Mouse (Mus musculus): ENCODE results near the gene Isl2. TPM values are rescaled to one million over a fixed set of nuclear protein-coding genes. Genes with fewer than 3 reads are reported as not detected.

The Isl2 gene
- polyA plus RNA-seq, 1 experiment from 2014 or later, result 6.5 TPM

DNA sequence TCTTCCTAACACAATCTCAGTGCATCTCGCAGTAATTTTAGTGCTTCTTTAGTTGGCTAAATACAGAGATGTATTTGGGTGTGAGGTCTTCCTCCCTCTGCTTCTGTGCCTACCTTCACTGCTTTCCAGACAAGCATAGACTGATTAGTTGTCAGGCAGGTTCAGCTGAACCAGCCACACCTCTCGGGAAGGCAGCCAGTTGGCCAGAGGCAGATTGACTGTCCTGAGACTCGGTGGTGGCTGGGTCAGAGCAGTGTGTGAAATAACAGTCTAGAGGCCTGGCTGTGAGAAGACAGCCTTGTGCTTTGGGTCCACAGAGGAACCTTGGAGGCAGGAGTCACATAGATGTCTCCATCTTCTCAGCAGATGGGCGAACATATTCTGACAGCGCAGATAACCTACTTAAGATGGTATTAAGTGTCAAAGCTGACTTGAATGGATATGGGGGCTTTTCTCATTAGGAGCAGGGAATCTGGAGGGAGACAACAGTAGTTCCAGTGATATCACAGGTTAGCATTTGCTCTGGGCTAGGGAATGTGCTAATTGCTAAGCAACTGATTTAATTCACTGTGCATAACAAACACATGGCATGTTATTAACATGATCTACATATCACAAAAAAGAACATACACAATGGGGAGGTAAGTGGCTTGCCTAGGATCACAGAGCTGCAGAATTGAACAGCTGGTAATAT, 30.1 kb downstream of the Isl2 start:
- WGBS, result 57% methylated on average over 5 of the region's 5 CpGs
- no peak overlapping the region for H3K27ac ChIP-seq
- no peaks in the 10 kb centered on the region for H3K4me1 ChIP-seq
- H3K9me3 ChIP-seq, result no peaks in the 10 kb centered on the region
- H3K36me3 ChIP-seq, result no peaks in the 10 kb centered on the region
- DNase-seq (ENCODE audit: low spot score), result no peak
- no peaks in the 10 kb centered on the region for H3K27me3 ChIP-seq (ENCODE audit: insufficient read depth, poor library complexity, severe bottlenecking)
- H3K4me3 ChIP-seq, result no peak overlapping the region

DNA sequence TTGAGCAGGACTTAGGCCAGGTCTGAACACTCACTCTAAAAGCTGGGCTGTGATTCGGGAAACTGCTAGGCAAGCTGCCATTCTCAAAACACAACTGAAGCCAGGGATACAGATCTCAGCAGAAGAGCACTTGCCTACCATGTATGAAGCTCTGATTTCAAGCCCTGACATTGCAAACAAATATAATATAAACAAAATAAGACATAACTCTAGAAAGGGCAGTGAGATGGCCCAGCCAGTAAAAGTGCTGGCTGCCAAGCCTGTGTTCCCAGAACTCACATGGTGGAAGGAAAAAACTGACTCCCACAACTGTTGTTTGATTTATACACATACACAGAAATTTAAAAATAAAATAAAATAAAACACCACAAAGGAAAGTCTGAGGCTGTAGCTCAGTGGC, 32.6 kb downstream of the Isl2 start:
- no peak for DNase-seq (ENCODE audit: low spot score)
- Histone ChIP-seq H3K27ac (no peak overlapping the region), H3K4me1 (no peaks in the 10 kb centered on the region), H3K4me3 (no peak overlapping the region), H3K27me3 (ENCODE audit: insufficient read depth, poor library complexity, severe bottlenecking) (no peaks in the 10 kb centered on the region), H3K9me3 (no peaks in the 10 kb centered on the region), H3K36me3 (no peaks in the 10 kb centered on the region)
- WGBS, result 74% methylated on average over 1 of the region's 1 CpGs

DNA sequence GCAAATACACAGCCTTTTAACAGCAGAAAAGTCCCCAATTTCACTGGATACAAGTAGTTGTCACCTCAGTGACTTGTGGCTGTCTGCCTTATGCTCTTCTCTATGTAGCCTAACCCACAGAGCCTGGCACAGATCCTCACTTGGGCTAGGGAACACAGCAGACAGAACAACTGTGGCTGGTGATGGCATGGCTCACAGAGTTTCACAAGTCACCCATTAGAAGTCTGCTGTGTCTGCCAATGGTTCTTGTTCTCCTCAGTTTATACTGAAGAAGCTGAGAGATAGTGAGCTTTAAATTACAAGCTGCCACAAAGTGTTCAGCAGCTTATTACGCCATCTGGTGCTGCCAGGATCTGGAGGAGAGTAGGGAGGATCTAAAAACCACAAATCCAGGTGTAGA, 38.1 kb downstream of the Isl2 start:
- DNase-seq (ENCODE audit: low spot score), result no peak

DNA sequence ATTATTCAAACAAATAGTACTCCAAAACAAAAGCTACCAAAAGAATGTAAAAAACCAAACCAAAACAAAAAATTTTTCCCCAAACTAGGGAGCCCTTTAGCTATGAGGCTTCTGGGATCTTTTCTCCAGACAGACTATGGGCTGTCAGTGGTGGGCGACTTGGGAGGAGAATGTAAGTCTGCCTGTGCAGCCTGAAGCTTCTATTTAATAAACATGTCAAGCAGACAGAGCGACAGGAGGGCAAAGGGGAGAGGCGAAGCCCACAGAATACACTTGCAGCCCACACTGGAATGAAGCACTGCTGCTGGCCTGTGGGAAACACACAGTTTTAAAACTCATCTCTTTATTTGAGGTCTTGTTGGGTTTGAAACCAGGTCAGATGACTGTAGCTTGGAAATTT, 42.9 kb downstream of the Isl2 start:
- Histone ChIP-seq H3K4me1 (peaks cover 15% of the 10 kb centered on the region), H3K36me3 (0 out of 2 replicates have a peak, but pooled peaks cover 3% of the 10 kb centered on the region), H3K9me3 (no peaks in the 10 kb centered on the region), H3K4me3 (no peak overlapping the region), H3K27ac (no peak overlapping the region), H3K27me3 (ENCODE audit: insufficient read depth, poor library complexity, severe bottlenecking) (no peaks in the 10 kb centered on the region)
- WGBS, result 48% methylated on average over 3 of the region's 3 CpGs
- DNase-seq (ENCODE audit: low spot score), result no peak

More for the DNA sequence above, 38.1 kb downstream of the Isl2 start:
- Histone ChIP-seq H3K27me3 (ENCODE audit: insufficient read depth, poor library complexity, severe bottlenecking) (no peaks in the 10 kb centered on the region), H3K36me3 (no peaks in the 10 kb centered on the region), H3K4me3 (no peak overlapping the region), H3K4me1 (peaks cover 10% of the 10 kb centered on the region), H3K9me3 (no peaks in the 10 kb centered on the region), H3K27ac (no peak overlapping the region)
- 83% methylated on average over 1 of the region's 1 CpGs for WGBS

DNA sequence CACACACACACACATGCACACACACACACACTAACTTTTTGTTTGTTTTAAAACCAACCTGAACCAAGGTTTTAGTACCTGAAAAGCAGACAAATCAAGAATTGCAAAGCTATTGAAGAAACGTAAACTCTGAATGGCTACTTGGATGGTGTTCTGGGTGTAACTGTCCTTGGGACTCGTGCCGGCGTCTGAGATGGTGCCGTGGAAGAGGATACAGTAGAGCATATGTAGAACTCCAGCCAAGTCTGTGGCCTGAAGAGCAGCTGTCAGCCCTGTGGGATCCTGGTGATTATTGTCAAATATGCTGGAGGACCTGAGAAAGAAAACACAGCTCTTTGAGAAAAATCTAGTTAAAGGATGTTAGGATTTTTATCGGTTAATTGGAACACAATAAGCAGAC, 47.7 kb downstream of the Isl2 start:
- no peaks in the 10 kb centered on the region for H3K27me3 ChIP-seq (ENCODE audit: insufficient read depth, poor library complexity, severe bottlenecking)
- H3K9me3 ChIP-seq, result no peaks in the 10 kb centered on the region
- no peak overlapping the region for H3K27ac ChIP-seq
- 0 out of 2 replicates have a peak, but pooled peaks cover 3% of the 10 kb centered on the region for H3K36me3 ChIP-seq
- 94% methylated on average over 6 of the region's 6 CpGs for WGBS
- DNase-seq (ENCODE audit: low spot score), result no peak
- peaks cover 18% of the 10 kb centered on the region for H3K4me1 ChIP-seq
- H3K4me3 ChIP-seq, result no peak overlapping the region

Other genes starting within 250 kb of the Isl2 start
- 1.3 and 1.4 TPM in 2 replicates for gene Nrg4, start 211.8 kb upstream of the Isl2 start, polyA plus RNA-seq (2016; fragmentation: Nextera tagmentation; extraction: Ambion mirVana)
- gene Tmem266, start 211.8 kb upstream of the Isl2 start, polyA plus RNA-seq (2016; fragmentation: Nextera tagmentation; extraction: Ambion mirVana), result 0.11 and 0.13 TPM in 2 replicates
- 252 and 322 TPM in 2 replicates for gene Etfa, start 26.4 kb upstream of the Isl2 start, polyA plus RNA-seq (2016; fragmentation: Nextera tagmentation; extraction: Ambion mirVana)

All from heart, embryonic 10.5 days (tissue).